Mouse (Mus musculus) liver, embryonic 11.5 days (tissue): Measurements from ENCODE around the gene Abcb5. TPM values are rescaled to one million over a fixed set of nuclear protein-coding genes. Genes with fewer than 3 reads are reported as not detected.
"Not testable (repeated sequence)": the region's sequence is repeated elsewhere in the genome, so short reads cannot be mapped to it uniquely, and the experiment has no call there.

Source experiments
- ATAC-seq: fragments of 200-750 bp; cut with Nextera tagmentation; replicated peaks from 2 replicates; pipeline ENCODE4 v1.8.0; 2017; ENCODE audit warnings: moderate number of reproducible peaks, mild to moderate bottlenecking, moderate TSS enrichment, moderate library complexity; ENCODE audit not compliant: low FRiP score
- DNase-seq: peaks from one replicate; pipeline ENCODE4 v3.0.0-alpha.2; 2017; ENCODE audit warnings: low spot score
- H3K27ac ChIP-seq: fragments of 300-500 bp; sonication (generic); 2 replicates; pipeline ENCODE4 v1.5.1; 2014; ENCODE audit warnings: mild to moderate bottlenecking, low read depth, low read length, control low read depth
- H3K27me3 ChIP-seq: fragments of 300-500 bp; sonication (generic); replicated peaks from 2 replicates; pipeline ENCODE4 v1.6.1; 2014; ENCODE audit warnings: low read length, mixed read lengths; ENCODE audit not compliant: control insufficient read depth, insufficient read depth
- H3K36me3 ChIP-seq: fragments of 300-500 bp; sonication (generic); 2 replicates; pipeline ENCODE4 v1.6.1; 2014; ENCODE audit warnings: mild to moderate bottlenecking, low read length, moderate library complexity, mixed read lengths; ENCODE audit not compliant: control insufficient read depth, insufficient read depth
- H3K4me1 ChIP-seq: fragments of 300-500 bp; sonication (generic); replicated peaks from 2 replicates; pipeline ENCODE4 v1.6.1; 2014; ENCODE audit warnings: low read length, mixed read lengths; ENCODE audit not compliant: control insufficient read depth, insufficient read depth
- H3K4me2 ChIP-seq: fragments of 300-500 bp; sonication (generic); 2 replicates; pipeline ENCODE4 v1.6.1; 2014; ENCODE audit warnings: mild to moderate bottlenecking, control low read depth, moderate library complexity
- H3K4me3 ChIP-seq: fragments of 300-500 bp; sonication (generic); 2 replicates; pipeline ENCODE4 v1.5.1; 2014; ENCODE audit warnings: low read depth, low read length, control low read depth
- H3K9ac ChIP-seq: fragments of 300-500 bp; sonication (generic); 2 replicates; pipeline ENCODE4 v1.6.1; 2014; ENCODE audit warnings: low read depth, low read length, control low read depth
- H3K9me3 ChIP-seq: fragments of 300-500 bp; sonication (generic); 2 replicates; pipeline ENCODE4 v1.6.1; 2016; ENCODE audit warnings: low read length, inconsistent platforms, mixed read lengths; ENCODE audit not compliant: control insufficient read depth
- WGBS: fragments of 180-500 bp; shearing (Covaris S2); extraction: QIAGEN DNeasy Blood & Tissue Kit; methylation state at CpG from one replicate; pipeline ENCODE4 v1.1.7; 2014; 5-methylcytosine and 5-hydroxymethylcytosine counted together
- polyA plus RNA-seq: library from polyadenylated mRNA; unstranded; fragments of >200 nt; fragmentation: Nextera tagmentation; extraction: Ambion mirVana; gene quantifications from 2 replicates; pipeline ENCODE4 v1.2.1, GENCODE M21; 2014

The Abcb5 gene
- polyA plus RNA-seq = not detected in 2 replicates

GRCm38 (mm10) chr12:118966321-118966720 lies at the start of gene Abcb5:
Gene Abcb5, minus strand, starts transcription at chr12:118966421.
- Histone ChIP-seq H3K4me1 (no peaks in the 10 kb centered on the region), H3K4me2 (no peak within 1 kb of the TSS), H3K4me3 (no peak within 1 kb of the TSS), H3K9me3 (no peaks in the 10 kb centered on the region), H3K27ac (no peak within 1 kb of the TSS), H3K9ac (no peak within 1 kb of the TSS), H3K36me3 (no peaks in the 10 kb centered on the region), H3K27me3 (no peaks in the 10 kb centered on the region)
- ATAC-seq (no peak), DNase-seq (no peak)
- 84% methylated on average over 4 of the region's 4 CpGs for WGBS

DNA sequence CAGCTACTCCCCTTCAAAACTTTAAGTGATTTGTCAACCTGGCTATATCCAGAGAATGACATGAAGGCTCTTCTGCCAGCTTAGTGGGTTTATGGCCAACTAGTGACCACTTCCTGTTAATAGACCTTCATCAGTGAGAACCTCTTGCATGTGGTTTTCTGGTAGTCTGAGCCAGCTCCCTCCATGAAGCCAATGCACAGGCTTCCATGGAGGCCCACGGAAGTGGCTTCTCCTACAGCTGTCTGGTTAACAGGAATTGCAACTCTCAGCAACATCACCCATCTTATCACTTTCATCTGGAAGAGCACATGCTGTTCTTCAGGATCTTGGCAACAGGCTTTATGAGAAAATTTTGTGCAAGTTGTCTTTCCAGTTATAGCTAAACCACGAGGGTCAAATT lies 33.0 kb upstream of the Abcb5 start:
- Histone ChIP-seq H3K9me3 (no peaks in the 10 kb centered on the region), H3K4me2 (no peak overlapping the region), H3K36me3 (no peaks in the 10 kb centered on the region), H3K27ac (no peak overlapping the region), H3K9ac (no peak overlapping the region), H3K4me3 (no peak overlapping the region), H3K4me1 (no peaks in the 10 kb centered on the region), H3K27me3 (no peaks in the 10 kb centered on the region)
- 40% methylated on average over 2 of the region's 2 CpGs for WGBS
- no peak for DNase-seq
- no peak for ATAC-seq

DNA sequence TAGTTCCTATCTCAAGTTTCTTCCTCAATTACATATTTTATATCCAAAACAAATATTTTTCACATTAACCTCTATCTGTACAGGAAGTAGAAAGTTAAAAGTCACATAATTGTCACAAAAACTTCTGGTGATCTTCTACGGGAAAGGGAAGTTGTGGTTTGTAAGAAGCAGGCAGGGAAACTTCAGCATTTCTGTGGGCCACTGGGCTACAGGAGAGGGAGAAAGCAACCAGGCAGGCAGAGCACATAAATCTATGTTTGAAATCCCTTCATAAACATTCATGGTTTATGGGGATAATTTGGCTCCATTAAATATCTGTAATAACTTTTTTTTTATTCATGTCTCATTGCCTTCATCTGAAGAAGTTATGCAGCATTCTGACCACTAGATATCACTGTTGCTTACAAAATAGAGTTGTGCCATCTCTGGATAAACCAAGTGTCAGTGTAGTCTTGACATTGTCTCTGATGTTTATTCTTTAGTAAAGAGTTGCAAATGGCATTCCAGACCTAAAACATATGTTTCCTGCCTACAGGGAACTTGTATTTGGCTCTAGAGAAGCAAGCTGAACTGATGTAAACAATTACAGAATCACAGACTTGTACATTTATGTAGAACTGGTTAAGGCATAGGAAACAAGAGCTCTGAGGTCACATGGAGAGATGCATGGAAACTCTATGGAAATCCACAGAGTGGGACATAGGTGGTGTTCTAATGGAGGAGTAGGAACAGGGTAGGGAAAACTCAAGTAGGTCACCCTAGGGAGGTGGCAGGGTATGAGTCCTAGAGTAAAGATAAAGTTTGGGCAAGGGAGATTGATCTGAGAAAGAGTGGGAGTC lies 28.3 kb upstream of the Abcb5 start:
- 55% methylated on average over 1 of the region's 1 CpGs for WGBS
- Histone ChIP-seq H3K4me2 (no peak overlapping the region), H3K27me3 (no peaks in the 10 kb centered on the region), H3K4me3 (no peak overlapping the region), H3K9me3 (no peaks in the 10 kb centered on the region), H3K9ac (no peak overlapping the region), H3K27ac (no peak overlapping the region), H3K4me1 (no peaks in the 10 kb centered on the region), H3K36me3 (no peaks in the 10 kb centered on the region)
- ATAC-seq (no peak), DNase-seq (no peak)

DNA sequence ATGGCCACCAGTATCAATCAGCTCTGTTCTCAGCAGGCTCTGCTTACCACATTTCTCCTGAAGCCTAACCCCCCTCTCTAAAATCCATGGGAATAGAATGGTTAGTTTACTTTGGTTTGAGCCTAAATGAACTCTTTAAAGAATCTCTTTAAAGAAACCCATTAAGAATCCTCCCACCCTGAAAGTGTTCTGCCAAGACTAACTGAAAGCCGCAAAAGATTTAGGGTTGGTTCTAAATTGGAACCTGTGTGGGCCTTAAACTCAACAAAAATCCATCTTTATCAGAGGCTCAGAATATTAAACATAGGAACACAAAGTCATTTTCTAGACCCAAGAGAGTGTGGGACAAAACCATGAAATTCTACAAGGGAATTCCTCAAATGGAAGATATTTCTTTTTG lies 18.6 kb upstream of the Abcb5 start:
- Histone ChIP-seq H3K9ac (no peak overlapping the region), H3K4me3 (no peak overlapping the region)

DNA sequence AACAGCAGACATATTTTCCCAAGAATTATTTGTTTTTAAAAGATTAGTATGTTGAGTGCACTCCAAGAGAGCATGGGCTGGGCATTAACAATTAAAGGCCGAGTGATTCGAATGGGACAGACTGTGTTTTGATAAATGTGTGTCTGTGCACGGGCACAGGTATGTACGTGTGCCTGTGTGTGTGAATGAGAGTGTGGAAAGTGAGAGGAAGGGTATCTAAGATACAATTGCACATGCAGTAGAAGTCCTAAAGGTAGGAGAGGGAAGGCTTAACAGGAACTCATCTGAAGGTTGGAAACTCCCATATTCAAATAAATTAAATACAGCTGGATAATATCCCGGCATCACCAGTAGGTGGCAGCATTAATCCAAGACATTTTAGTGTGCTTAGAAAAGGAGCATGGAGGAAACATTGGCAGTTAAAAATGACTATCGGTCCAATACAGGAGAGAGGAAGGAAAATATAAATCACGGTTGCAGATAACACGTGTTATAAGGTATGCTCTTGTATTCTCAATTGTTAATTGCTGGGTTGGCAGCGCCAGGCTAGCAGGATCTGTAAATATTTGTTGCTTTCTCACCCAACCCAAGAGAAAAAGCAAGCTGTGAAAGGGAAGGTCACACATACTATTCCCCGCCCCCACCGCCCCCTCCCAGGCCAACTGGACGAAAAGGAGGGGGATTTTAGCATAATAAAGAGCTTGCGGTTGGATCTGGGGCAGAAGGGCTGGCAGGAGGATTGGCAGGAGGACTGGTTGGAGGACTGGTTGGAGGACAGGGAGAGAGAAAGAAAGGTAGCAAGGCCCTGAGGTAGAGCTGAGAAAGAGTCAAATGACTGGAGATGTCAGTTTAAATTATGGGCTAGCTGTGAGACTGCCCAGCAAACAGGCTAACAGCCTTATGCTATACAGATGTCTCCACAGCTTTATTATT lies 35.6 kb downstream of the Abcb5 start:
- ATAC-seq (peak; percentile 40), DNase-seq (peak; percentile 32)
- H3K4me3 ChIP-seq = no peak overlapping the region
- no peak overlapping the region for H3K27ac ChIP-seq
- H3K9me3 ChIP-seq = no peaks in the 10 kb centered on the region
- H3K27me3 ChIP-seq = no peaks in the 10 kb centered on the region
- no peak overlapping the region for H3K4me2 ChIP-seq
- no peak overlapping the region for H3K9ac ChIP-seq
- WGBS = 24% methylated on average over 13 of the region's 13 CpGs
- H3K36me3 ChIP-seq = no peaks in the 10 kb centered on the region
- H3K4me1 ChIP-seq = no peaks in the 10 kb centered on the region

More for the DNA sequence above, 18.6 kb upstream of the Abcb5 start:
- ATAC-seq = no peak
- WGBS = 71% methylated on average over 1 of the region's 1 CpGs
- Histone ChIP-seq H3K4me1 (no peaks in the 10 kb centered on the region), H3K36me3 (no peaks in the 10 kb centered on the region), H3K4me2 (no peak overlapping the region), H3K9me3 (no peaks in the 10 kb centered on the region), H3K27me3 (no peaks in the 10 kb centered on the region), H3K27ac (no peak overlapping the region)
- DNase-seq = no peak

- H3K4me2 ChIP-seq = no peak overlapping the region
- no peak overlapping the region for H3K27ac ChIP-seq
- no peaks in the 10 kb centered on the region for H3K9me3 ChIP-seq
- H3K9ac ChIP-seq = no peak overlapping the region
- 19% methylated on average over 13 of the region's 13 CpGs for WGBS
- H3K4me3 ChIP-seq = no peak overlapping the region
- no peaks in the 10 kb centered on the region for H3K36me3 ChIP-seq
- DNase-seq = no peak
- 0 out of 2 replicates have a peak, but pooled peaks have one; percentile 45 for ATAC-seq
- H3K4me1 ChIP-seq = no peaks in the 10 kb centered on the region
- H3K27me3 ChIP-seq = no peaks in the 10 kb centered on the region
These were observed 39.4 kb downstream of the Abcb5 start for GRCm38 (mm10) chr12:118926813-118927281.

DNA sequence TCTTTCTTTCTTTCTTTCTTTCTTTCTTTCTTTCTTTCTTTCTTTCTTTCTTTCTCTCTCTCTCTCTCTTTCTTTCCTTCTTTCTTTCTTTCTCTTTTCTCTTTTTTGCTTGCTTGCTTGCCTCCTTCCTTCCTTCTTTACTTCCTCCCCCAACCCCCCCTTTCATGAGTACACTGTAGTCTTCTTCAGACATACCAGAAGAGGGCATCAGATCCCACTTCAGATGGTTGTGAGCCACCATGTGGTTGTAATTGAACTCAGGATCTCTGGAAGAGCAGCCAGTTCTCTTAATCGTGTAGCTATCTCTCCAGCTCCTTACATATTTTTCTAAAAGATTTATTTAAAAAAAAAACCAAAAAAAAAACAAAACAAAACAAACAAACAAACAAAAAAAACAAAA lies 42.3 kb downstream of the Abcb5 start:
- H3K27me3 ChIP-seq, DNase-seq, H3K4me2 ChIP-seq, ATAC-seq, H3K9ac ChIP-seq, H3K9me3 ChIP-seq, H3K27ac ChIP-seq, H3K4me1 ChIP-seq, H3K36me3 ChIP-seq, H3K4me3 ChIP-seq: not testable (repeated sequence)
- WGBS = 39% methylated on average over 1 of the region's 1 CpGs

GRCm38 (mm10) chr12:118917771-118918170 lies 48.5 kb downstream of the Abcb5 start:
- ATAC-seq = no peak
- H3K9ac ChIP-seq = no peak overlapping the region
- H3K4me1 ChIP-seq = no peaks in the 10 kb centered on the region
- H3K27ac ChIP-seq = no peak overlapping the region
- no peaks in the 10 kb centered on the region for H3K9me3 ChIP-seq
- no peaks in the 10 kb centered on the region for H3K36me3 ChIP-seq
- WGBS = 76% methylated on average over 1 of the region's 1 CpGs
- H3K4me2 ChIP-seq = no peak overlapping the region
- no peak for DNase-seq
- H3K27me3 ChIP-seq = no peaks in the 10 kb centered on the region
- no peak overlapping the region for H3K4me3 ChIP-seq
